Mouse (Mus musculus) B cell, adult 2 months (primary cell): ENCODE results near the gene Aox3.

Experiments used
- DNase-seq, 2 experiments: peaks; one replicate each; pipeline ENCODE4 v3.0.0; 2022

The Aox3 gene

GRCm38 (mm10) chr1:58107066-58107465 lies 5.9 kb upstream of the Aox3 start:
- DNase-seq = no peak

- no peak for DNase-seq
Observed at GRCm38 (mm10) chr1:58110241-58110640, 2.7 kb upstream of the Aox3 start.

DNA sequence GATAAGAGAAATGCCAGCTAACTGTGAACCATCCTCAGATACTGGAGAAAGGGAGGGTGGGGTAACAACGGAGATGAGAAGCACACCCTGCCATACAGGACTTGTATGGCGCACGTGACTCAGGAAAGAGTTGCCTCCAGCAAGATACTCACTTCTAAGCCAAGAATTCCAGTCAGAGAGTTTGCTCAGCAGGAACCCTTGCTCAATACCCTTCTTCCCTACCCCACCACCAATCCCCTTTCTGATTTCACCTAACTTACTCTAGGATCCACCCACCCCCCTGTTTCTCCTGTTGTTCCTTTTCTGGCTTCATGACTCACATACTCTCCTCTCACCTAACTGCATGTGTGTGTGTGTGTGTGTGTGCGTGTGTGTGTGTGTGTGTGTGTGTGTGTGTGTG lies 1.6 kb upstream of the Aox3 start:
- DNase-seq = no peak

- no peak for DNase-seq
Observed at GRCm38 (mm10) chr1:58113441-58113840, 511 bp downstream of the Aox3 start.

DNA sequence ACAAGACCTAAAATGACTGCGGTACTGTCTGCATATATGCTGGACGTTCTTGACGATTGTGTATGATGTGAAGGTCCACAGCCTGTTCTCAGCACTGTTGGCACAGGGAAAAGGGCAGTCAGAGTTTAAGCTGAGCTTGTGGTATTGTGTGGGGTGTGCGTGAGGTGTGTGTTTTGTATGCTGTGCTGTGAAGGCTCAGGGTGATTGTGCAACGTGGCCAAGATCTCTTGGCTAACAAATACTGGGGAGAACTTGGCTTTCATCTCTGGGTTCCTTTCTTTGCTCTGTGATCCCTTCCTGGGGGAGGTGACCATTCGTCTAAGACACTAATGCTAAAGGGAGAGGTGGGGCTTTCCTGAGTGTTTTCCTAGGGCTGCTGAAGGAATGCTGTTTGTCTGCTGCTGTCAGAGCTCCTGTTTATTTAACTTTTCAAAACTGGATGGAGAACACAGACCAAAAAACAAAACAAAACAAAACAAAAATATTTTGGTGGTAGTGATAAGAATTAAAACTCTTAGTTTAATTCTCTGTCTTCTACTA lies 1.2 kb downstream of the Aox3 start:
- no peak for DNase-seq

GRCm38 (mm10) chr1:58114666-58115375 lies 1.9 kb downstream of the Aox3 start:
- DNase-seq = no peak

- no peak for DNase-seq
Observed at GRCm38 (mm10) chr1:58118231-58118630, 5.3 kb downstream of the Aox3 start.

DNA sequence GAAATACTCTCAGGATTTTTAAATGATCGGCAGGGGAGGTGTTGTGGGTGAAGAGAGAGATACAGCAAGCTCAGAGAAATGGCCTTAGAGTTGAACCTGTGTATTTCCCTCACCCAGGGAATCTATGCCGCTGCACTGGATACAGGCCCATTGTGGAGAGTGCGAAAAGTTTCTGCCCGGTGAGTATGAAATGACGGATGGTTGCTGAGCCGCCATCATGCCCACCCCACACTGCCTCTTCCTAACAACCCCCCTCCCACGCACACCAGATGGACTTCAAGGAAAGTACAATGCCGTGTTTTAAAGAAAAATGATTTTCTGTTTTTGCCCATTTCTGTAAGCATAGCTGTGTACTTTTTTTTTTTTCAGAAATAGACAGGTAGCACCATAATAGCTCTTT lies 12.0 kb downstream of the Aox3 start:
- no peak for DNase-seq

DNA sequence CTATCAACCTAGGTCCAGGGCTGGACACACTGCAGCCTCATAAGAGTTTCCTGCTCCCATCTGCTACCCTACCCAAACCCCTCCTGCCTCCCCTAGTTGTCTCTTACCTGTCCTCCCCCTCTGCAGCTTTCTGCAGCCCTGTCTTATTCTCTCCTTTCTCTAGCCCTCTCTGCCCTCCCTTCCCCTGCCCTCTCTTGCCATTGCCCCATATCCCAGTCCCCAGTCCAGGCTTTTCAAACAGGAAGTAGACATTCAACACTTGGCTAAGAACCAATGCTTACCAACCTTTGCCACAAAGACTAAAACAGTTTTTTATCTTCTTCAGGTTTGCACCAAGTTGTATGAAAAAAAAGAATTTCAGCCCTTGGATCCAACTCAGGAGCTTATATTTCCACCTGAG lies 25.0 kb downstream of the Aox3 start:
- DNase-seq = no peak

- DNase-seq = no peak
Observed at GRCm38 (mm10) chr1:58138986-58139385, 26.1 kb downstream of the Aox3 start.

DNA sequence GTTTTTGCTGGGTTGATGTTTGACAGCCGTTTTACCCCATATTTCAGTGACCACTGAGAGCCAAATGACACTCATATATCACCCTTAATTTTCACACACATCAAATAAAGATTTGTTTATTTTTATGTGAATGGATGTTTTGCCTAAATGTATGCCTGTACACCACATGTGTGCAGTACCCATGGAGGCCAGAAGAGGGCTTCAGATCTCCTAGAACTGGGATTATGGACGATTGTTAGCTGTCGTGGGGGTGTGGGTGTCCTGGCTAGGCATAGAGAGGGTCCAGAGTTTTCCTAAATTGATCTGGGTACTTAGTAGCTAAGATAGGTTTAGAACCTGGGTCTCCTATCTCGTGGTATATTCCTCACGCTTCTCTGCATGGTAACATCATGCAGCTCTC lies 27.7 kb downstream of the Aox3 start:
- DNase-seq = no peak

DNA sequence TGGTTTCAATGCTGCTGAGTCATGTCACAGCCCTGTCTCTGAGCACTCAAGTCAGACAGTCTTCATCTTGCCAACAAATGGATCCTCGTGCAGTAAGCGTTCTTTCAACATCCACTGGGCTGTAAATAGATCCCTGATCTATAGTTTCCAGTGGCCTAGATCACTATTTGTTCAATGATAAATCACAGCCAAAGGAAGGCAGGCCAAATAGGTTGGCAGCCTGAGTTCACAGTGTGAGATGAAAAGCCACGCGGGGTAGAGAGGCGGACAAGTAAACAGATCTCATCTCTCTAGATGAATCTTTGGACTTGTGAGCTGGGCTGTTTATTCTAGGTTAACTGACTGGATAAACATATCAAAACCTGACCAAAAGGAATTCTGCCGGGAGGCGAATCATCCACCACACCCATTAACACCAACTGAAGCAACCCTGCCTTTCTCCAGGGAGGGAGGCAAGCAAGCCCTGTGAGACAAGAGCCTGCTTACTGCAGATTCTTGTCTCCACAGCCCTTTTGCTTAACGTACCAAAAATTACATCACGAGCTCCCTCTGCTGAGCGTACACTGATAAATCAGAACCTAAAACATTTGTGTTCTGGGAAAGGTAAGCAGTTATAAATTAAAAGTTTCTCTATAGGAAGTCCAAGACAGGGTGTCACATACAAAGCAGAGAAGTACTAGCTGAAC lies 31.6 kb downstream of the Aox3 start:
- no peak for DNase-seq

DNA sequence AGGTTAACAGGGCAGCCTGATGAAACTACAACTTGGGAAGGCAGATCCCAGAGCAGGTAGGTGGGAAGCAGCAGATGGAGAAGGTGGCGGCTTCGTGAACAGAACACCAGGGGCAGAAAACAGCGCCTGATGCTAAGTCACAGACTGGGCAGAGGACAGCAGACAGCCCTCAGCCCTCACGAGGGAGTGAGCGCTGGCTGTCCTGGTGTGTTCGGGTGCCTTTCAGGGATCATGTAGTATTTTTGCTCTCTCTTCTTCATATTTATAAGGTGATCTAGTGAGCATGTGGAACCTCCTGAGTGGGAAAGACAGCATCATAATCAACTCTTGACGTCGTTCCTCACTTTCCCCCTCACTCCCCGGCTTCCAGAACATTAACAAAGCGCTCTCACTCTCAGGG lies 33.1 kb downstream of the Aox3 start:
- no peak for DNase-seq

DNA sequence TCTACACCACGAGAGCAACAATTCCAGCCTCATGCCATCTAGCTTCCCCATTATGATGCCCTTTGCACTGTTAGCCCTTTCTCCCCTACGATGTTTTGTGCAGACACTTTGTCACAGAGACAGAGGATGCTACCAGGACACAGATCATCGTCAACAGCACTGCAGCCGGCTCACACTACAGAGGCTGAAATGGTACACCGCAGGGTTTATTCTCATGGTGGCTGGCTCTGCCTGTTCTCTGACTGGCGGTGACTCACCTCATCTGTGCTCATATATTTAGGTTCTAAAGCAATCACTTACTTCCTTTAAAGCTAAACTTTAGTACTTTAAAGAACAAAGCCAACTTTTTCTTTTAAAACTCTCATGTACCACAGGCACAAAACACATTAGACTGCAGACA lies 34.8 kb downstream of the Aox3 start:
- no peak for DNase-seq

- DNase-seq = no peak
Observed at GRCm38 (mm10) chr1:58152247-58152646, 39.3 kb downstream of the Aox3 start.

DNA sequence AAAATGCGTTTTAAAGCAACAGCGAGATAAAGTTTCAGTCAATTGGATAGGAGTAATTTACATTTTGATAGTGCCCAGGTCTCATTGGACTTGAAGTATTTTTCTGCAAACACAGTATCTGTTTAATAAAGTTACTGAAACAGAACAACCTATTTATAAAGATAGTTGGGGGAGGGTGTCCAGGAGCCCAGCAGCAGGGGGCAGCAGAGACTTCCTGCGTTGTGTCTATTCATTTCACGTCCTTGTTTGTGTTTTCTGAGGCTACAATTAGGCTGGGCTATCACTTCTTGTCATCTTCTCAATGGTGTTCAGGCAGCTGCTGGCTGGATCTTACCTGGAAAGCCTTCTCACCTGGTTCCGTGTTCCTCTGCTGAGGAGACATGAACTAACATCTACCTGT lies 43.8 kb downstream of the Aox3 start:
- peak; percentile 61 to 62 for DNase-seq

GRCm38 (mm10) chr1:58169893-58170292 lies 57.0 kb downstream of the Aox3 start:
- no peak for DNase-seq

DNA sequence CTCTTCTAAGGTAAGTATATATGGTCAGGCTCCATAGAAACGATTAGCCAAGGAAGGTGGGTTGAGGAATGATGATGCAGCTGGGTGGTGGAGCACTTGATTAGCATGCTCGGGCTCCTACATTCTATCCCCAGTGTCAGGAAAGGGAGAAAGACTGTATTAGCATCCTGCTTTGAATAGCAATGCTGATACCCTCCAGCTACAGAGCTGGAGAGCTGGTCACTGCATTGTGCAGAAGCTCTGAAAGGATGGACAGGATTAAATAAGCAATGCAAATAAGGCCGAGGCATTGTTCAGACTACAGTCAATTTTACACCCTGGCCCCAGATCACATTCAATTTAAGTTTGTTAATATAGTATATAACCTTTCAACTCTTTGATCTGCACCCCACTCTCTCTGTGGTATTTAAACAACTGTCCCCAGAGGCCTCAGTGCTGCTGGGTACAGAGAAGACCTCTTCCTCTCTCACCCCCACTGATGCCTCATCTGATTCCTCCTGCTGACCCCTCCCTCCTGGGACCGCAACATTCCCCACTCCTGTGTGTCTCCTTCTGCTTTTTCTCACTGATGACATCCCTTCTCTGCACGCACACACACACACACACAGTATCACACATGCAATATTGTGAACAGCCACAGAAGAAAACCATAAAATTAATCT lies 75.7 kb downstream of the Aox3 start:
- DNase-seq = no peak

DNA sequence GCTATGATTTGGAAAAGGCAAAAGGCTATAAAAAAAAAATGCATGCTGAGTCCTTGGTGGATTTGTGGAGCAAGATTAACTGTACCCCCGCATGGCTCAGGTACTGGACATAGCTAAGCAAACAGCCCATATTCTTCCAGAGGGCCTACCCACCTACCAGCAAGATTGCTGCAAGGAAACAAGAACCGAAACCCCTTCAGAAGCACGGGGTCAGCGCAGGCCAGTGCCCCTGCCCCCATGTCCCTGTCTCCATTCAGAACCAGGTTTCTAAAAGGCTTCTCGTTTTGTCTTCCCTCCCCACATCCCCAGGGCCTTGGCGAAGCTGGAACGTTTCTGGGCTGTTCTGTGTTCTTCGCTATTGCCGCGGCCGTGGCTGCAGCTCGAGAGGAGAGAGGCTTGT lies 81.4 kb downstream of the Aox3 start:
- no peak for DNase-seq

- no peak for DNase-seq
Observed at GRCm38 (mm10) chr1:58194988-58195387, 82.1 kb downstream of the Aox3 start.

- peak; percentile 43 to 49 for DNase-seq
Observed at GRCm38 (mm10) chr1:58195541-58195940, 82.6 kb downstream of the Aox3 start.

DNA sequence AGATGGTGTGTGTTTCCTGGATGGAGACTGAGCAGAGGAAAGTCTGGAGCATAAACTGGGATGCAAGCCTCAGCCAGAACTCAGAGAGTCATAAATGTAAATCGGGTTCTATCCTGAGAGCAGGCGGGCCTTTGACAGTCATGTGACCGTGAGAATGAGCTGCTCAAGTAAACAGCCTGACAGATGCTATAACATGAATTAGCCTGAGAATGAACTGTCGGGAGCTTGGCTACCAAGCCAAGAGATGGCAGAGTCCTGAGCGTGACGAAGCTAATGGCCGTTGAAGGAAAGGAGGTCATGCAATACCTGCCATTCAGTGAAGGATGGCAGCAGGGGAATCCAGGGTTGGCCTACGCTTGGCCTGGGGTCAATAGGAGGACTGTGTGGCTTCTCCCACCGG lies 84.1 kb downstream of the Aox3 start:
- DNase-seq = no peak

DNA sequence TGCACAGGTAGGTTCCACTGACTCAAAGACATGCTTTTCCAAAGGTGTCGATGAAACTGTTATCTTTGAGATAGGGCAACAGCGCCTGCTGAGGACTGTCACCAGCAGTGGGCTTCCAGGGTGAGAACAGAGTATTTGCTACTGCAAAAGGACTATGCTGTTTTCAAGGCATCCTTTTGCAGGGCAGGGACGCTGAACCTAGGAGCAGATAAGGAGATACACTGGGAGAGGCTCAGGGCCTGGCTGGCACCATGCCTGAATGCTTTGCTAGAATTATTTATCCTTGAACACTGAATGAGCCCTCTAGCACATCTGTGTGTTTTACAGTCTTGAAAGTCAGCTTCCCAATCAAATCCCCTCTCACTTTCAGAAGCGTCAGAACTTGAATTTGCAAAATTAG lies 85.5 kb downstream of the Aox3 start:
- DNase-seq = no peak

DNA sequence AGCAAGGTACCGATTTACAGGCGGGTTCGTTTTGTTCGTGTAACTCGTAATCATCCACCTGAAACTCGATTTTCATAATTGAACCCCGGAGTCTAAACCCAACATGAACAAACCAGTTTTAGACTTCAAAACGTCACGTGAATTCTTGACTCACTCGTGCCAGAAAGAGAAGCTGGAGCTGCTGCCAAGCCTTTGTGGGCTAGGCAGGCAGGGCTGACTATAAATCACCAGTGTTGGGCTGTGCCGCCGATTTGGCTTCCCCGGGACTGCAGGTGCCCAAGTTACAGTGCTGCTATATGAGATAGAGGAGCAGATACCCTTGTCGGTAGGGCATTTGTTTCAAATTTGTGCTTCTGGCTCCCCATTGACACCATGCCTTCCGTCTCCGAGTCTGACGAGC lies 97.3 kb downstream of the Aox3 start, which contains the start of gene Aox4:
Gene Aox4, plus strand, starts transcription at position 195 of the 400 bp plus-strand sequence.
- DNase-seq = no peak
